Comparison of ENCODE assay signal across 8 mouse cellular contexts in the genomic region with DNA sequence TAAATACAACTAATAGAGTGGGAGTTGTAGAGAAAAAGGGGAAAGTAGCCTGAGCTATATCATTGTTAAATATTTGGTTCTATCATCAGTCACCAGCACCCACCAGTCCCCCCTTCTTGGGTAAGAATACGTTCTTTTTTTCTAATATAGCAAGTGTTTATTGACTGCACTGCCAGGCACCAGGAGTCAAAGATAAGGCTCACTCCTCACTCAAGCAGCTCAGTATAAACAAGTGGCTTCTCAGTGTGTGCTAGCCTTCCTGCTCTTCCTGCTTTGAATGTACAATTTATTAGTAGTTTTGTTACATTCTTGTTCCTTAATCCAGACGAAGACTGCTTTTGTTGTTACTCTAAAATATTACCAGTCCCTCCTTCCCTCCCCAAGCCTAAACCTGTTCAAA. TPM values are rescaled to one million over a fixed set of nuclear protein-coding genes. Genes with fewer than 3 reads are reported as not detected.
DNase-seq lines count a peak whose midpoint lies in the region; ATAC-seq and TF ChIP-seq lines count a peak whose summit lies in the region.

No protein-coding gene starts in this region.

- ATAC-seq in forebrain, embryonic 15.5 days (replicated peaks), result no peak
- no peak for ATAC-seq in liver, embryonic 14.5 days (ENCODE audit: insufficient read depth)

- peak overlapping the region; percentile 39 for H3K4me2 ChIP-seq in forebrain, embryonic 15.5 days (replicated peaks)
- peak overlapping the region; percentile 67 for H3K4me2 ChIP-seq in liver, embryonic 14.5 days (ENCODE audit: low read depth)

- DNase-seq in gastrocnemius, adult 2 months, result no peak
- DNase-seq in gastrocnemius, postnatal 14 days, result no peak
- DNase-seq in liver, embryonic 14.5 days (ENCODE audit: low read depth in 3 of 3, low spot score in 3 of 3), result peak in 2 of 3 experiments; percentile 47 to 48
- no peak for DNase-seq in cerebellum, postnatal 14 days
- no peak for DNase-seq in ovary, postnatal 14 days (ENCODE audit: low spot score)
- DNase-seq in thymus, postnatal 0 days (ENCODE audit: low spot score), result no peak

- no peak for TF ChIP-seq EP300 in liver, embryonic 14.5 days (IDR thresholded peaks at IDR 0.05; ENCODE audit: low read depth)

- intact Hi-C loops in gastrocnemius, adult 2 months (cut with DNase I), result loop anchor here (1.0 to 5.0 kb wide), 2 partner anchors 109 to 139 kb away; no protein-coding TSS in a partner anchor
- intact Hi-C loops in gastrocnemius, postnatal 14 days (cut with DNase I; ENCODE audit: low total_unique reads), result loop anchor here (10.0 kb wide), 1 partner anchor 136 kb away; no protein-coding TSS in a partner anchor

- 43% methylated on average over 2 of the region's 2 CpGs for WGBS in forebrain, embryonic 15.5 days
- 13% methylated on average over 2 of the region's 2 CpGs for WGBS in liver, embryonic 14.5 days (ENCODE audit: insufficient replicate concordance)

- peak overlapping the region; percentile 99 for H3K27ac ChIP-seq in gastrocnemius, adult 2 months
- no peak overlapping the region for H3K27ac ChIP-seq in forebrain, embryonic 15.5 days (replicated peaks)
- H3K27ac ChIP-seq in liver, embryonic 14.5 days, result peak overlapping the region; percentile 44

- TF ChIP-seq CTCF in gastrocnemius, adult 2 months (IDR thresholded peaks at IDR 0.05), result no peak
- no peak for TF ChIP-seq CTCF in E14TG2a.4 (conservative IDR thresholded peaks at IDR 0.05; ENCODE audit: low read length)
- TF ChIP-seq CTCF in liver, embryonic 14.5 days (IDR thresholded peaks at IDR 0.05; ENCODE audit: low read depth), result no peak

- H3K9ac ChIP-seq in forebrain, embryonic 15.5 days (replicated peaks), result 0 out of 2 replicates have a peak overlapping the region, but pooled peaks have one; percentile 24
- H3K9ac ChIP-seq in liver, embryonic 14.5 days (replicated peaks), result peak overlapping the region; percentile 68

- peaks cover 54% of the 10 kb centered on the region for H3K4me1 ChIP-seq in E14TG2a.4 (replicated peaks; ENCODE audit: low read depth, low read length)
- H3K4me1 ChIP-seq in forebrain, embryonic 15.5 days, result peaks cover 21% of the 10 kb centered on the region
- H3K4me1 ChIP-seq in liver, embryonic 14.5 days (replicated peaks; ENCODE audit: control insufficient read depth in 2 of 2, insufficient read depth in 2 of 2, low read length in 1 of 2), result peaks cover 8 to 24% of the 10 kb centered on the region in 2 experiments

- no peaks in the 10 kb centered on the region for H3K9me3 ChIP-seq in E14TG2a.4 (ENCODE audit: low read length)
- no peaks in the 10 kb centered on the region for H3K9me3 ChIP-seq in forebrain, embryonic 15.5 days
- H3K9me3 ChIP-seq in liver, embryonic 14.5 days (ENCODE audit: control insufficient read depth, low read length), result no peaks in the 10 kb centered on the region

- H3K4me3 ChIP-seq in gastrocnemius, adult 2 months, result peak overlapping the region; percentile 93
- H3K4me3 ChIP-seq in E14TG2a.4 (replicated peaks; ENCODE audit: low read length), result peak overlapping the region; percentile 94; the same call in 1 of the 2 replicates
- peak overlapping the region; percentile 25 for H3K4me3 ChIP-seq in forebrain, embryonic 15.5 days
- peak overlapping the region; percentile 38 to 56; a peak in 3 of 4 replicates for H3K4me3 ChIP-seq in liver, embryonic 14.5 days (ENCODE audit: insufficient read depth in 1 of 2, low read depth in 2 of 2, low read length in 2 of 2)

- H3K27me3 ChIP-seq in E14TG2a.4 (ENCODE audit: insufficient read depth, low read length), result no peaks in the 10 kb centered on the region
- H3K27me3 ChIP-seq in forebrain, embryonic 15.5 days, result no peaks in the 10 kb centered on the region
- no peaks in the 10 kb centered on the region for H3K27me3 ChIP-seq in liver, embryonic 14.5 days (ENCODE audit: control insufficient read depth, insufficient read depth, low read length)

- no peaks in the 10 kb centered on the region for H3K36me3 ChIP-seq in E14TG2a.4 (ENCODE audit: insufficient read depth, low read length)
- H3K36me3 ChIP-seq in forebrain, embryonic 15.5 days, result no peaks in the 10 kb centered on the region
- no peaks in the 10 kb centered on the region for H3K36me3 ChIP-seq in liver, embryonic 14.5 days (replicated peaks; ENCODE audit: control insufficient read depth, insufficient read depth, low read depth)

RNA-seq across cellular contexts. Expression of gene Ppp1cb, which starts 2.3 kb away (rescaled TPM):
- 100 to 1,000 TPM; 486 TPM for total RNA-seq in gastrocnemius, adult 2 months (2021)
- 100 to 1,000 TPM; 324 to 326 TPM for total RNA-seq in gastrocnemius, postnatal 14 days (2021)
- 211 and 225 TPM in 2 replicates for polyA plus RNA-seq in forebrain, embryonic 15.5 days (2015; fragmentation: Nextera tagmentation; extraction: Ambion mirVana)
- 55.3 and 92.1 TPM in 2 replicates for polyA plus RNA-seq in liver, embryonic 14.5 days (2012; rRNA removed)
- 135 and 142 TPM in 2 replicates for polyA plus RNA-seq in liver, embryonic 14.5 days (2014; fragmentation: Nextera tagmentation; extraction: Ambion mirVana)
- 207 TPM in 2 replicates for polyA plus RNA-seq in thymus, postnatal 0 days (2015; fragmentation: Nextera tagmentation; extraction: Ambion mirVana)

Comparison
In these comparisons a context has a peak if more than half of its experiments do, and no peak if none do; other contexts are left out.
1. DNase-seq: peak in liver, embryonic 14.5 days (2 of 3); none in gastrocnemius, adult 2 months (single experiment), gastrocnemius, postnatal 14 days (single experiment), cerebellum, postnatal 14 days (0 of 2), ovary, postnatal 14 days (single experiment) and thymus, postnatal 0 days (single experiment).
2. H3K4me3 ChIP-seq: peak in every context shown above with its lines; median percentile 94 in E14TG2a.4; 93 in gastrocnemius, adult 2 months; 47 in liver, embryonic 14.5 days; 25 in forebrain, embryonic 15.5 days.